Mouse (Mus musculus) T-cell, adult 2 months (primary cell): ENCODE results near the gene Vps13d.

ENCODE experiments used
- DNase-seq: peaks from one replicate; pipeline ENCODE4 v3.0.0; 2022; ENCODE audit warnings: low spot score

The Vps13d gene

DNA sequence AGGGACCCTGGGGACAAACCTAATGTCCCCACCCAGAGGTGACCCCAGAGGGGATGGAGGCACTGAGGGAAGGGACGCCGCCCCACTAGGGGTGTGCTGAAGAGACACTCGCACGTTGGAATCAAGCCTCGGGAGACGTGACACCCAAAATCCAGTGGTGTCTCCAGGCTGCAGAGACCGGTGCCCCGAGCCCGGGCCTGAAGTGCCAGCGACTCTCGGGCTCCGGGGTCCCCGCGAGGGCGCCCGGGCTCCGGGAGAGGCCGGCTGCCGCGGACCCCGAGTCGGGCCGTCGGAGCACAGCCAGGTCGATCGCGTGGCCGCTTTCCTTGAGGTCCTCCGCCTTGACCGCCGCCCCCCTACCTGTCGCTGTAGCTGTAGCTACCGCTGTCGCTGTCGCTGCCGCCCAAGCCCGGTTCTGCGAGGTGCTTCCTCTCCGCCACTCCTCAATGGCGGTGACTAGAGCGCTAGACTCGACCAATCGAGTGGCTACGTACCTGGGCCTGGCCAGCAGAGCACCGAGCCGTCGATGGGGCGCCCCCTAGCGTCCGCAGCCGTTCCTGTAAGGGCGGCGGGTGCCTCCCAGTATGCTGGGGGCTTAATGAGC lies at the start of gene Vps13d:
Gene Vps13d, minus strand, starts transcription at position 447 of the 604 bp plus-strand sequence.
- DNase-seq = peak; percentile 91

DNA sequence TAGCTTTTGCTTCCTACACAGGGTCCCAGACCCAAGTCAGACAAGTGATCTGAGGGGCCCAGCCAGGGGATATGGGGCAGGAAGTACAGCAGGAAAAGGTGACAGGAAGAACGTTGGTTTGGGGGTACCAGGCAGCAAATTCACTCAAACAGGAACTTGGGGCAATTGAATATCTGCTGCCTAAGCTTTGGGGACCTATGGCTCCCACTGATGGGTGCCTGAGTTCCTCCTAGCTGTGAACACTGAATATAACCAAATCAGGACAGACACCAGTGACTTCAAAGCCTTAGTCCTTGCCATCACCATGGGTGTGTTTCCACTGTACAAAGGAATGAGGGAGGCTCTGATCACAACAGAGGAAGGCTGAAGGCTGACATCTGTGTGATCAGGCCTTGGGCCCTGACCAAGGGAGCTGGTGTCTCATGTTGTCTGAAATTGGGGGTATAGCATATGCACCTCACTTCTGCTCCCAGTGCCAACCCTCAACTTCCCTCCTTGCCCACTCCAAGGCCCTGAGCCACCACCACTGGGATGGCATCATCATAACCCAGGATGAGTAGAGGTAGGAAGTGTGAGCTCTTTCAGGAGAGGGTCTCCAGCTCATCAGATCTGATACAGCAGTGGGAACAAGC lies 48.0 kb upstream of the Vps13d start:
- DNase-seq = no peak

DNA sequence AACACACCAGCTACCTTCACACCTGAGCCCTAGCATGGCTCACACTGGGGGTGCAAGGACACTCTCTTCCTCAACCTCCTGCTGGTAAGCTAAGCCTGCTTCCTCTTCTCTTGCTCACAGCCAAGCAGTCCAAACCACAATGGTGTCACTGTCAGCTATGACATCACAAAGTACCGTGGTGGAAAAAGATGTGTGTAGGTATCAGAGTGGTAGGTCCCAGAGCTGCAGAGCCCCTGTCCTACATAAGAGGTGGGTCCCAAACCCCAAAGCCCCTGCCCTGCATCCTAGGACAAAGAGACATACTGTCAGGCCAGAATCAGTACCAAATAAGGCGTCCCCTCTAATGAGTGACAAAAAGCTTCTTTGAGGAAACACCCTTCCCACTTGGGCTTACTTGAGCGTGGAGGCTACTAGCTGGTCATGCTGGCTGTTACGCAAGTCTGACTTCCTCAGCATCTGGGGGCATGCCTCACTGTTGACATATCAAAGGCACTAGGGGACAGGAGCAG lies 46.0 kb upstream of the Vps13d start:
- DNase-seq = peak; percentile 82

DNA sequence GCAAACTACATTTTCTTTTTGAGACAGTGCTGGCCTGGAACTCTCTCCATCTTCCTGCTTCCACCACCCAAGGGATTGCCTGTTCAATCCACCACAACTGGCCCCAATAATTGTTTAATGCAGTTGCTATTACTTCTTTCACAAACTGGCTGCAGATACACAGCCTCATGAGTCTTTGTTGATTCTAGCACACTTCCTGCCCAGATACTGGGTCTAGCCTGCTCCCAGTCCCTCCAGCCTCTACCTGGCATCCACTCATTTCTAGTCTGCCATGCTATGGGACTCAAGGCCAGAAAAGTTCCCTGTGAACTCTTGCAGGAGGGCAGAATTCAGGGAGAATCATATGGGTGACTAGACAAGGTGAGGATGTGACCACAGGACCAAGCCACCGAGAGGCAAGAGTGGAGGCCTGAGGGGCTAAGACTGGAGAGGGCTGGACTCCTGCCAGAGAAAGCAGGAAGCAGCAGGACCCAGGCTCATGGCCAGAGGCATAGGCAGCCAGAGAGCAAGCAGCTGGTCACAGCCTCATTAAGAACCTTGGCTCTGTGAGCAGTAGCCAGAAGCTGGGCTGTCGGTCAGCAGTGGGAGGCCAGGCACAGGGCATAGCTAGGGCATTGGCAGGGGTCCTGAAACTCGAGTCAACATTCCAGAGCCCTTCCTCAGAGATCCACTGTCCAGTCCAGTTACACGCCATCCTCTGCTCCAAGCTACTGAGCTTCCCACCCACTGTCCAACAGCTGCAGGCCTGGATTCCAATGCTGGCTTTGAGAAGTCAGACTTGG lies 44.4 kb upstream of the Vps13d start:
- no peak for DNase-seq

DNA sequence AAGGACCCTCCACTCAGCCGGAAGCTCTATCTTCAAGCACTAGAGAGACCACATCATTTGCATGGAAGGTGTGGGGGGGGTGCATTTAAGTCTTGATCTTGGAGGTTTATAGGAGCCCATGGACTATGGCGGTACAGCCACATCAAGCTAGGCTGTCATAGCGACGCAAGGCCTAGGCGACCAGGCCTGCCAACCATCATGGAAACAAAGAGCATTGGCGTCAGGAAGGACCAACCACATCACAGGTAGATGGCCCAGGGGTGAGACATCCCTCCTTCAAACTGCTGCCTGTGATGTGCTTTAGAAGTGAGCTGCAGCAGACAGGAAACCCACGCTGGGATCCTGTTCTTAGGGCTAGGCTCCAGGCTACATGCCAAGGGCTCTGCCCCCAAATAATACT lies 41.2 kb upstream of the Vps13d start:
- DNase-seq = peak; percentile 87

DNA sequence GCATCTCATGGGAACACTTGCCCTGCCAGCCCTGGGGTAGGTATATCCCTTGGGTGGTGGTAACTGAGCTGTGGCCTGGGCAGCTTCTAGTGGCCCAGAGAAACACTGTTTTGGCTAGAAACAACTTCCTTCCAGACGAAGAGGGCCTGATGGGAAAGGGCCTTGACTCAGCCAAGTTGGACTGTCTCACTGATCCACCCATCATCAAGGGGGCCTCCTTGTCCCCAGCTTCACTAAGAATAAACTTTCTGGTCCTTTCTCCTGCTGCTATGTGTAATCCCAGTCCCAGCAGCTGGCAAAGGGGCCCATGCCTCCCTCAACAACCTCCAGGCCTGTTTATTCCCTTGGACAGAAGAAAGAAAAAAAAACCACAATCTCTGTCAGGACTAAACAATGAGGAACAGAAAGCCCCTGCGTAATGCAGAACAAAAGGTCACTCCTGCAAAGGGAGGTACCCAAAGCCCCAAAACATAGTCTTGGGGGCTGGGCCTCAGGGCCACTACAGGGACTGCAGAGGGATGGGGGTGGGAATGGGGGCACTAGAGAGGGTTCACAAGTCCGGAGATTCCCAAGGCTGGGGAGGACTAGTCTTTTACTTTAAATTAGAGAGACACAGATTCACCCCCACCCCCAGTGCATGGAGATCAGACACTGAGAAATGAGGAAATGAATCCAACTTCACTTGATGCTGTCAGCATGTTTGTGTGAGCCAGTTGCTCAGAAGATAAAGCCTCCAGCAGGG lies 38.9 kb upstream of the Vps13d start:
- DNase-seq = no peak

DNA sequence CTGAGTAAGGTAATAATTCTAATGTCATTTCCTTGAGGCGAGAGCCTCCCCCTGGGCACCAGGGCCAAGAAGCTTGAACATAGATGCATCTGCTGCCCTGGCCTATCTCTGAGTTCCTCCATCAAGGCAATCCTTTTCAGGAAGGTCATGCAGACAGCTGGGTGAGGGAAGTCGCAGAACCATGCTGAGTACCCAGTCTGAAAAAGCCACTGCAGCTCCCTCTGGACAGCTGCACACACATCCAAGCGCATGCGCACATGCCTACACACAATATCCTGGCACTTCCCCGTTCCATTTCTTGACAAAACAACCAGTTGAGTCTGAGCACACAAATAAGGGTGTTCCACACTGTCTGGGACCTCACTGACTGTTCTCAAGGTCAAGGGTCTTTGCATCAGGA lies 36.9 kb upstream of the Vps13d start:
- DNase-seq = no peak

DNA sequence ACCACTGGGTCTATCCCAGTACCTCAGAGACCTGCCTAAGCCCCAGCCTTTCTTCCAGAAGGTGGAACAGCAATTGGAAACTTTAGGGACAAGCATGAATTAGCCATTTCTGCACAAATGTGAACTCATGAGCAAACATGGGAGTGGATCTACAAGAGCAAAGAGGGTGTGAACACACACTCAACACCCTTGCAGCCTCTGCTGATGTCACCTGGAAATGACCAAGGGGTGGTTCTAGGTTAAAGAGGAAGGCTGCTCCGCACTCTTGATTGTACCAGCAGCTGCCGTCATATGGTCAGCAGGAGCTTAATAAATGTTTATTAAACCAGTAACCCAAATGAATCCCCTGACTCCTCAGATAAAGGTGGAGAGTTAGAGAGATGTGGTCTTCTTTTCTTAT lies 35.8 kb upstream of the Vps13d start:
- DNase-seq = no peak

DNA sequence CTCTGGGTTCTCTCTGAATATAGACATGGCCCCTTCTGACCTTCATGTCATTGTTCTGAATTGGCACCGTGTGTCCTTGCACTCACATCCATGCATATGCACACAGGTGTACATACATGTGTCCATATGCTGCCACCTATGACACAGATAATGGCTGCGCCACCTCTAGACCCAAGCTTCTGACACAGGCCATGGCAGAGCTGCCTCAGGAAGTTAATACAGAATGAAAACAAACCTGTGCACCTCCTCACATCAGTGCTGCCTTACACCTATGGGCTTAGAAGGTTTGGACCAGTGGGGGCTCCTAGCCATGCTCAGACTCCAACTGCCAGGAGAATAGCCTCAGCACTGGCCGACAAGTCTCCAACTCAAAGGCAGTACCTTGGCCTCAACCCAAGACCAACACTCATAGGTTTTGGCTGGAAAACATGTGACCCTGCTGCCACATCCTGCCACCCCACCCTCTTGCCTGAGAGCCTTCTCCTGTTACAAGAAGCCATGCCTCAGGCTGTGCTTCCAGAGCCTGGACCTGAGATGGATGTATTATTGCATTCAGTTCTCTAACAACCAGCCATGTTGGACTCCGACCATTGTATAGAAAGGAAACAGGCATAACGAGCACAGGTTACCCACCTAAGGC lies 34.8 kb upstream of the Vps13d start:
- DNase-seq = peak; percentile 55

DNA sequence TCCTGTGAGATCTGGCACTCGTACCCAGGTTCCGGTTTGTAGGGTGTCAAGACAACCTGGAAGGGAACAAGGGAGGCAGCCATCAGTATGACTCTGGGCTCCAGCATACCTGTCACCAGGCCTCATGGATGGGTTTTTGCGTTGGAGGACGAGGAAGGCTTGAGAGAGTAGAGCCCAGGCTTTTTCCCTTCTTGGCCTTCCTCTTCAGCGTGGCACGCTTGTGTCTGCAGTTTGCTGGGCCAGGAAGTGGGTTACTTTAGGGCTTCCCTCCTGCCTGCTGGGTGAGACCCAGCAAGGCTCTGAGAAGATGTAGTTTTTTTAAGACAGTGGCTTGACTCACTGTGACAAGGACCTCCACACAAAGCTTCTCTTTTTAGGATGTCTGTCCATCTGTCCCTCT lies 34.2 kb upstream of the Vps13d start:
- DNase-seq = peak; percentile 62

DNA sequence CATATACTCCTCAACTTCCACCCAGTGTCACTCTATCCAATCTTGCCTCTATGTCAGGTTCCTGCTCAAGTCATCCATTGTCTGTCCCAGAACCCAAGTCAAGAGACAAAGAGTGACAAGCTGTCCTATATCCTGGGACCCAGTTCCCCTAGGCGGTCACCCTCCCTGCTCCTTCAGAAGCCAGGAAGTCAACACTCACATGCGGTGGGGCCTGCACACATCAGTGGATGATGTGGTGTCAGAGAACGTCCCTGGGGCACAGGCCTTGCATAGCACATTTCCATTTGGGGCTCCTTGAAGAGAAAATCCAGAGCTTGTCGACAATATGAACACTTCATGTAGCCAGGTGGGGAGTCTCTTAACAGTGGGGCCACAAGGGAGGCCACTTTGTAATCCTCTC lies 29.8 kb upstream of the Vps13d start:
- DNase-seq = peak; percentile 45

DNA sequence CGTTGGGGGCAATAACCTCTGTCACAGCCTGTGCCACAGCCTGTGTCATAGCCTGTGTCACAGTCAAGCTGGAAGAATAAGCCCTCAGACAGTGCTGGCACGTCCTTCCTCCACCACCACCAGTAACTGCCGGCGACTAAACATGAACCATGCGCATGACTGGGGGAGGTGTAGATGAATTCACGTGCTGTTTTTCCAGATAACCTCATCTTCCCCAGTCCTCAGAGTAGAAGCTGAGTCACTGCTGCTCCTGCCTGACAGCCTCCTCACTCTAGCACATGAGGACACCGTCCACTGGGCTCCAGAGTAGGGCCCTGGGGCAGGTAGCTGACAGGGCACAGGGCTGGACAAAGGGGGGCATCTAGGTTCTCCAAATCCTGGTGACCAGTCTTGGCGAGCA lies 27.3 kb upstream of the Vps13d start:
- DNase-seq = peak; percentile 31

DNA sequence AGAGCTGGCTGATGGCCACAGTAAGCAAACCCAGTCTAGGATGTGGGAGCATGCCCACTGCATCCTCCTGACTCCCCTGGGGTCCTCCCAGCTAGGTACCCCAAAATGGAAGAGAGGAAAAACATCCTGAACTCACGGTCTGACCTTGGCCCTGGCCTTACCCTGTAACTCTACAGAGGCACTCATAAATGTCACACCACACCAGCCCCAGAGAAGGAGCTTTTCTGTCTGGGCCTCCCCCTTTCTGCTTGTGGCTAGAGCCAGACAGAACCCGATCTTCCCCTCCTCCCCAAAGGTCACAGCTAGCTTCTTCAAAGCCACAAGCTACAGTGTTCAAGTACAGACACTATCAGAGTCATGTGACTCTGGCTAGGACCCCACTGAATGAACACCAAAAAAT lies 26.6 kb upstream of the Vps13d start:
- peak; percentile 41 for DNase-seq

DNA sequence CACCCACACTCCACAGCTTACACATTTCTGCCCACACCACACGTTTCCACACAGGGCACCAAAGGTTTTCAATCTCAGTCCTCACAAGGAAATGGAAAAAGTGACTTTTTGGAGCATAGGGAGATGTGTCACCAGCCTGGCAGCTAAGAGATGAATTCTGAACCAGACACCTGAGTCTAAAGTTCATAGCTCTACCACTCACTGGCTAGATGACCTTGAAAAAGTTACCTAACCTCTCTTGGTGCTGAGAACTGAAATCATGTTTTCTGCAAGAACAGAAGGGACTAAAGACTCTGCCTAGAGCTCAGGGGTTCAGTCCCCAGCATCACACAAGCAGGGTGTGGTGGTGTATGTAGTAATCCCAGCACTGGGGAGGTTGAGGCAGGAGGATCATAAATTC lies 25.2 kb upstream of the Vps13d start:
- no peak for DNase-seq

DNA sequence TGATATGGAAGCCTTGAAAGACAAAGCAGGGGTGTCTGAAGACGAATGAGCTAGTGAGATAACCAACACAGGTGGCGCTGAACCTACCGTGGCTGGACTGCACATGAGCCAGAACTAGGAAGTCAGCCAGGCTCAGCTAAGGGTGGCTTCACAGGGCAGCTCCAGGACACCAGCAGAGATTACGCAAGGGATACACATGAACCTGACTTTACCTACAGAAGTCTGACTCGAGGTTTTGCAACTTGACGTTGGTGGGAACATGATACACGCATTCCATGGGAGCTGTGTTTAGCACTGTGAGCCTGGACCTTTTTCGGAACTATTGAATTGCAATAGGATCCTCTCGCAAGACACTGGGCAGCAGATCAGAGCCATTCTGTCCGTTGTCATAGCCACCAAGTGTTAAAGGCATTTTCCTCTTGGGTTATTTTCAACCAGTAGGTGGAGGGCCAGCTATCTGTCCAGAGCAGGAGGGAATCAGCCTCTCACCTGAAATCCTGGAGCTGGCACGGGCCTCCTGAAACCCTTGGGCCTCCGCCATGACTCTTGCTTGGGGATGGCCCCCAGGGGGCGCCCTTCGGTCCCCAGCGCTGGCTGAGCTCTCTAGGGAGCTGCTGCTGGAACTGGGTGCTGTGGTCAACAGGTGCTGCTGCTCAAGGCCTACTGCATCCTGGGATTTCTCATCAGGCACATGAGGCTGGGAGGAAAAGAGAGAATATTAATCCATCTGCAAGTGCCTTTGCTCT lies 24.6 kb upstream of the Vps13d start:
- DNase-seq = peak; percentile 56

DNA sequence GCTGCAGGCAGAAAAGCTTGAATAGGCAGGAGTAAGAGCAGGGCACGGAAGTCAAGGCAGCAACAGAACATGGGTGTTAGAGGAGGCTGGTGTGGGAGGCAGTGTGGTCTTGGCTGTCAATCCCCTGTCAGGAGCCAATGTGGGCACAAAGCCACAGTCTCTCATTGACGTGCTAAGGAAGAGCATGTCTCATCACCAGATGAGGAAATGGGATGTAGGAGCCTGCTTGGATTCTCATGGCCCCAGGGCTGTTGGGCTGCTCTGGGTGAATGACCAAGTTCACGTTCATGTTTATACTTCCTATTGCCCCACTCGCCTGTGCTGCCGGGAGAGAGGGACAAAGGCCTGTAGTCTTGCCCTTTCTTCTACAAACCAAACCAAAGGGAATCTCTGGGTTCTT lies 23.0 kb upstream of the Vps13d start:
- no peak for DNase-seq

DNA sequence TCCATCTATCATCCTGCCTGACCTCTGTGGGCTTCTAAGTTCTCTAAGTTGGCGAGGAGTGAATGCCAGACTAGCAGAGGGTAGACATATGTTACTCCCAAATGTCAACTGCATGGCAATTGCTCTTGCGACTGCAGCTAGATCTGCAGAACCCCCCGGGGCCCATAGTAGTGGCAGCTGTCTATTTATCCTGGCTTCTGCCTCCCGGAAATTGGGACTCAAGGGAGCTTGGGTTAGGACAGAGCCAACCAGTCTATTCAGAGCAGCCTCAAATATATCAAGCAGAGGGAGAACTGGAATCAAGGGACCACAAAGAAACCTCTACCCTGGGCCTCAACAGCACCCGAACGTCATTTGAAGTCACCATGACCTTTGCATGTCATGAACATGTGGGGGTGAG lies 22.2 kb upstream of the Vps13d start:
- no peak for DNase-seq

DNA sequence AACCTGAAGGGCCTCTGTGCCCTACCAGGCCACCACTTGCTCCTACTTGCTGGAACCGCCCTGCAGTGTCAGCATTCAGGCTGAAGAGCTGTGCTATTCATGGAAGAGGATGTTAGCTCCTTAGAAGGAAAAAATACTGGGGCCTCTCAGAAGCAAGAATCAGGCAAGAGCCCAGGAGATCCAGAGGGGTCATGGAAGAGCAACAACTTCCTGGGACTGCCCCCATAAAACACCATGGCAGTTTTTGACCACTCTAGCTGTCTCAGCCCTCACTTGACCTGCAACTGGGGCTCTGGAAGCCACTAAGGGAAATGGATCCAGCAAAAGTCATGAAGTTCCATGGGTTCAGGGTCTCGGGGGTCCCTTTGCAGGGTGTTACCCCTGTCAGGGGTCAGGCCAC lies 20.6 kb upstream of the Vps13d start:
- no peak for DNase-seq

DNA sequence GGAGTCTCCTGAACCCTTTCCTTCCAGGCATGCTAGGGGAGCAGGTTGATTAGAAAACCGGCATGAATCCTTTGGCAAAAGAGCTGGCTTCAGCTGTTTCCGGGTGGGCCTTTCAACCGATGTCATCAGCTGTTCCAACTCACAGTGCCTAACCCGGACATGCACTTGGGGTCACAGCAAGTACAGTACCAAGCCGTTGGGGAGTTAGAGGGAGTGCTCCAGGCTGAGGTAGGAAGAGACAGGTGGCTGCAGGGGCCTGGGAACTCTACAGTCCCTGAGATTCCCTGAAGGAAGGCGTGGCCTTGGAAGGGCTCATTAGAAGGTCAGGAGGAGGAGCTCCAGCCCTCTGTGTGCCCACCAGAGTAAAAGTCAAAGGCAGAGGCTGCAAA lies 20.0 kb upstream of the Vps13d start:
- DNase-seq = no peak

DNA sequence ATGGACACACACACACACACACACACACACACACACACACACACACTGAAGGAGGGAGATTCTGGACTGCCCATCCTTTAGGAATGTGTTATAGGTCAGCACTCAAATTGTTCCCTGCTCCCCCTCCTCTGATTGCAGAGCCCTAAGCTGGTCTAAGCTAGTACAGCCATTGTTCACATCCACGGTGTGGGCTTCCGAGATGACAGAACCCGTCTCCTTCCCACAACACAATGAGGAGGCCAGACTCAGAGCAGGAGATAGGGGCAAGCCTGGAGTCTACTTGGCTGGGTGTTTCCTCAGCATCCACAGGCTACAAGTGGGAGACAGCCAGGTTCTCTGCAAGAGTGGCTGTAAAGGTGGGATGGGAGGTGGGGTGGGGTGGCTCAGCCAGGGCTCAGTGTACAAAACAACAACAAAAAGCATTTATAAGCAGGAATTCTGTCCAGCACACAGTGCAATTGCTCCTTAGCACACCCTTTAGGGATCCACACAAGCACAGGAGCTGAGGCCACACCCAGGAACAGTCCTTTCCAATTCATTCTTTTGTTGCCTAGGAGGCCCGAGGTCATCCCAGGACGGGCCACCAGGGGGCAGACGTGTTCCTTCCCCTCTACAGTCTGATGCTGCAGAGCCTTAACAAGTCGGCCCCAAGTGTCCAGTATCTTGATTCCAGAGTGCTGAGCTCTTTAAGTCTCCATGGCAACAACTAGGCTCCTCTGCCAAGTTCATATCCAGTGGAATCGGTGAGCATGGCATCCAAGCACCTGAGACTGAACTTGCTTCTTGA lies 19.4 kb upstream of the Vps13d start:
- peak; percentile 80 for DNase-seq

DNA sequence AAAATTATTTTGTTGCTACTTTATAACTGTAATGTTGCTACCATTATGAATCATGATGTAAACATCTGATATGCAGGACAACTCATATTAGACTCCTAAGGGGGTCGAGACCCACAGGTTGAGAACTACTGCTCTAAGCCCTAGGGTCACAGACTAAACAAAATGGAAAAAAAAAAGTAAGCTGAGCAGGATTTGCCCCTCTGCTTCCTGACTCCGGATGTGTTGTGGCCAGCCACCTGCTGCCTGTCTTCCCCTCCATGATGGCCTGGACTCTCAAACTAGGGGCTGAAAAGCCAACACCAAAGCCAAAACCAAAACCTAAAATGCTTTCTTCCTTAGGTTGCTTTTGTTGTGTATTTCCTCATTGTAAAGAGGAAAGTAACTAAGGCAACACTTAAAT lies 16.3 kb upstream of the Vps13d start:
- DNase-seq = peak; percentile 38
